Mouse (Mus musculus) kidney, adult 8-10 months (tissue): ENCODE results near the gene Defa20.
"Not testable (repeated sequence)": the region's sequence is repeated elsewhere in the genome, so short reads cannot be mapped to it uniquely, and the experiment has no call there.

ENCODE experiments used
- DNase-seq, 2 experiments: peaks; one replicate each; pipeline ENCODE4 v3.0.0; 2022

Defa20 gene

GRCm38 (mm10) chr8:21508958-21509357, at the start of gene Defa20:
Defa20 (plus strand) TSS chr8:21509258.
- not testable (repeated sequence) for DNase-seq

GRCm38 (mm10) chr8:21528732-21529131, 19.7 kb downstream of the Defa20 start, which contains the start of gene Defa32:
Defa32 (plus strand) TSS chr8:21529032.
- DNase-seq: not testable (repeated sequence)
